Mouse (Mus musculus): ENCODE data around the gene Ndufa3. TPM values are rescaled to one million over a fixed set of nuclear protein-coding genes. Genes with fewer than 3 reads are reported as not detected.

Gene Ndufa3
- polyA plus RNA-seq, 1 experiment from 2014 or later, result 296 TPM

DNA sequence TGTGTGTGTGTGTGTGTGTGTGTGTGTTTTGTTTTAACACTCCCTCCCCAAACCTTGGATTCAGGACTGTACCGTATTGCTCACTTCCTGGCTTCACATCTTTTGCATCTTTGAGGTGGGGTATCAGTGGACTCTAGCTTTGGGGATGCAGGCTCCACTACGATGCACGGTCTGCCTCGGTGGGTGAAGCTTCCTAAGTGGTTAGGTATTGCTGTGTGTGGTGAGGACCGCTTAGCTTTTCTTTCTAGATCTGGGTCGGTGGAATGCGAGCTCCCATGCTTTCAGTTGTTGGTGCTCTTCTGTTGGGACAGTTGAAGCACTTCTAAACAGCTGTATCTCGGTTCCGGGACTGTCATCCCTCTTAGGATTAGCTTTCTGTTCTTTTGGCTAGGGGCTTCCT is 29.0 kb downstream of the Ndufa3 start:
- peak overlapping the region; percentile 84 for H3K4me2 ChIP-seq
- peaks cover 50% of the 10 kb centered on the region for H3K4me1 ChIP-seq
- H3K9me3 ChIP-seq (replicated peaks), result no peaks in the 10 kb centered on the region
- peaks cover 57% of the 10 kb centered on the region for H3K36me3 ChIP-seq
- 12% methylated on average over 9 of the region's 9 CpGs for WGBS (ENCODE audit: insufficient replicate concordance)
- ATAC-seq, result no peak
- H3K27me3 ChIP-seq (replicated peaks), result no peaks in the 10 kb centered on the region
- H3K9ac ChIP-seq, result peak overlapping the region; percentile 99
- H3K27ac ChIP-seq, result peak overlapping the region; percentile 90
- H3K4me3 ChIP-seq, result peak overlapping the region; percentile 97

DNA sequence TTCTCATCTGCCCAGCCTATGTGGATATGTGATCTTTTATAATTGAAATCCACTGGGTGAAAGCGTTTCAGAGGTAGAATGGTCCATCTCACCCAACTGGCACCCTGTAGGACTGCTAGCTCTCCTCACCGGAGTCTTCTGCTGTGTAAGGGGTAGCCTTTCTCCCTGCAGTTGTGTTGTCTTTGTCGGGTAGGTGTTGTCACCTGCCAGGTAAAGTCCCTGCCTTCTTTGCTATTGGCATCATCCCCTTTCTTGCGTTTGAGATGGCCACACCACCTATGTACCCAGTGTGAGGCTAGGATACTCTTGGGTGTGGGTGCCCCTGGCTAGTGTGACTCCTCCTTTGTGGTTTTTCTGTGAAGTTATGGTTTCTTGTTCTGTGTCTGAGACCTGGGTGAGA is 29.5 kb downstream of the Ndufa3 start:
- 52% methylated on average over 4 of the region's 4 CpGs for WGBS (ENCODE audit: insufficient replicate concordance)
- Histone ChIP-seq H3K4me2 (peak overlapping the region; percentile 84), H3K4me3 (peak overlapping the region; percentile 97), H3K9ac (peak overlapping the region; percentile 99), H3K4me1 (peaks cover 50% of the 10 kb centered on the region), H3K27me3 (replicated peaks) (no peaks in the 10 kb centered on the region), H3K36me3 (peaks cover 57% of the 10 kb centered on the region), H3K9me3 (replicated peaks) (no peaks in the 10 kb centered on the region), H3K27ac (peak overlapping the region; percentile 90; the same call in 1 of the 2 replicates)
- no peak for ATAC-seq

DNA sequence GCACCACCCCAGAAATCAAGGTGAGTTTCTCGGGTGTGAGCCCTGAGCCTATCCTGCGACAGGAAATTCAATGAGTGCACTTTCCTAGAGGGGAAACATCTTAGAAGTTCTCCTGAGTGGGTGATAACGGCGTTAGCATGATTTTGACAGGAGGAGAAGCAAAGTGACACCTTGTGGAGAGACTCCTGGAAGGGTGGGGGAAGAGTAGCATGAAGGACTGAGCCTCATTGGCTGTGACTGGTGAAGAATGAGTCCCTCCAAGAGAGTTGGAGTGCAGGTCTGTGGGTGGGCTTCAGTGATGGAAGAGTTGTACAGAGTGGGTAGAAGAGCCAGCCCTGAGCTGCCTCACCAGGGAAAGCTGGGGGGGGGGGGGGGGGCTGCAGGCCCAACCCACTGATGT is 39.8 kb downstream of the Ndufa3 start:
- no peaks in the 10 kb centered on the region for H3K9me3 ChIP-seq (replicated peaks)
- no peak overlapping the region for H3K4me2 ChIP-seq
- peaks cover 100% of the 10 kb centered on the region for H3K36me3 ChIP-seq
- 0 out of 2 replicates have a peak, but pooled peaks cover 3% of the 10 kb centered on the region for H3K4me1 ChIP-seq
- no peak overlapping the region for H3K9ac ChIP-seq
- no peak overlapping the region for H3K4me3 ChIP-seq
- WGBS (ENCODE audit: insufficient replicate concordance), result 83% methylated on average over 4 of the region's 4 CpGs
- H3K27me3 ChIP-seq (replicated peaks), result no peaks in the 10 kb centered on the region
- H3K27ac ChIP-seq, result no peak overlapping the region
- no peak for ATAC-seq

GRCm38 (mm10) chr7:3658578-3658977 is 41.4 kb downstream of the Ndufa3 start:
- Histone ChIP-seq H3K27me3 (replicated peaks) (no peaks in the 10 kb centered on the region), H3K9ac (no peak overlapping the region), H3K4me2 (no peak overlapping the region), H3K4me1 (peaks cover 13% of the 10 kb centered on the region), H3K27ac (no peak overlapping the region), H3K9me3 (replicated peaks) (no peaks in the 10 kb centered on the region), H3K4me3 (no peak overlapping the region), H3K36me3 (peaks cover 100% of the 10 kb centered on the region)
- WGBS (ENCODE audit: insufficient replicate concordance), result 85% methylated on average over 14 of the region's 14 CpGs
- no peak for ATAC-seq

- no peaks in the 10 kb centered on the region for H3K27me3 ChIP-seq (replicated peaks)
- H3K4me3 ChIP-seq, result peak overlapping the region; percentile 78
- peaks cover 43% of the 10 kb centered on the region for H3K4me1 ChIP-seq
- peak overlapping the region; percentile 84 for H3K9ac ChIP-seq
- peak; percentile 36; the same call in 1 of the 2 replicates for ATAC-seq
- peak overlapping the region; percentile 91 for H3K4me2 ChIP-seq
- no peaks in the 10 kb centered on the region for H3K9me3 ChIP-seq (replicated peaks)
- peak overlapping the region; percentile 93 for H3K27ac ChIP-seq
- H3K36me3 ChIP-seq, result peaks cover 40% of the 10 kb centered on the region
- 19% methylated on average over 15 of the region's 15 CpGs for WGBS (ENCODE audit: insufficient replicate concordance)
Measured at GRCm38 (mm10) chr7:3664524-3665214, 47.5 kb downstream of the Ndufa3 start.

GRCm38 (mm10) chr7:3665215-3666114 is 48.3 kb downstream of the Ndufa3 start, which contains the start of gene Leng1:
Gene Leng1, minus strand, starts transcription at chr7:3665840.
- no peaks in the 10 kb centered on the region for H3K9me3 ChIP-seq (replicated peaks)
- 2% methylated on average over 45 of the region's 45 CpGs for WGBS (ENCODE audit: insufficient replicate concordance)
- H3K36me3 ChIP-seq, result peaks cover 32% of the 10 kb centered on the region
- H3K27ac ChIP-seq, result peak within 1 kb of the TSS; percentile 93
- H3K4me3 ChIP-seq, result peak within 1 kb of the TSS; percentile 78
- no peaks in the 10 kb centered on the region for H3K27me3 ChIP-seq (replicated peaks)
- peak; percentile 98 for ATAC-seq
- H3K4me2 ChIP-seq, result peak within 1 kb of the TSS; percentile 91
- peaks cover 43% of the 10 kb centered on the region for H3K4me1 ChIP-seq
- H3K9ac ChIP-seq, result peak within 1 kb of the TSS; percentile 84

- no peaks in the 10 kb centered on the region for H3K9me3 ChIP-seq (replicated peaks)
- peaks cover 43% of the 10 kb centered on the region for H3K4me1 ChIP-seq
- H3K27me3 ChIP-seq (replicated peaks), result no peaks in the 10 kb centered on the region
- peak; percentile 38; the same call in 1 of the 2 replicates for ATAC-seq
- peak overlapping the region; percentile 63 for H3K9ac ChIP-seq
- peak overlapping the region; percentile 78 for H3K4me3 ChIP-seq
- H3K36me3 ChIP-seq, result peaks cover 17% of the 10 kb centered on the region
- whole genome bisulfite sequencing (ENCODE audit: insufficient replicate concordance), result 21% methylated on average over 14 of the region's 14 CpGs
- H3K27ac ChIP-seq, result peak overlapping the region; percentile 93
- peak overlapping the region; percentile 91 for H3K4me2 ChIP-seq
Measured at GRCm38 (mm10) chr7:3666921-3667391, 49.8 kb downstream of the Ndufa3 start.

Small RNA genes lying within 50 kb of the gene (microRNA-seq; reads per million reads assigned to microRNA genes)
- gene Gm25100 (not detected), gene Mir3572 (2.8 reads per million)

Other genes with a start within 250 kb of the Ndufa3 start
- 0.12 and 0.36 TPM in 2 replicates for gene Cacng8, start 226.7 kb upstream of the Ndufa3 start, polyA plus RNA-seq (2016; fragmentation: Nextera tagmentation; extraction: Ambion mirVana)
- 0.14 and 0.17 TPM in 2 replicates for gene Cacng6, start 193.2 kb upstream of the Ndufa3 start, polyA plus RNA-seq (2016; fragmentation: Nextera tagmentation; extraction: Ambion mirVana)
- not detected in 2 replicates for gene Tarm1, start 114.7 kb upstream of the Ndufa3 start, polyA plus RNA-seq (2016; fragmentation: Nextera tagmentation; extraction: Ambion mirVana)
- gene Oscar, start 1.2 kb upstream of the Ndufa3 start, polyA plus RNA-seq (2016; fragmentation: Nextera tagmentation; extraction: Ambion mirVana), result 0.08 TPM in 1 of 2 replicates, not detected in the other
- 16.0 and 17.6 TPM in 2 replicates for gene Tfpt, start 12.6 kb downstream of the Ndufa3 start, polyA plus RNA-seq (2016; fragmentation: Nextera tagmentation; extraction: Ambion mirVana)
- 93.1 and 97.6 TPM in 2 replicates for gene Prpf31, start 12.6 kb downstream of the Ndufa3 start, polyA plus RNA-seq (2016; fragmentation: Nextera tagmentation; extraction: Ambion mirVana)
- 32.6 and 34.4 TPM in 2 replicates for gene Cnot3, start 27.9 kb downstream of the Ndufa3 start, polyA plus RNA-seq (2016; fragmentation: Nextera tagmentation; extraction: Ambion mirVana)
- 10.2 and 11.6 TPM in 2 replicates for gene Leng1, start 48.5 kb downstream of the Ndufa3 start, polyA plus RNA-seq (2016; fragmentation: Nextera tagmentation; extraction: Ambion mirVana)
- 6.9 and 8.1 TPM in 2 replicates for gene Tmc4, start 60.2 kb downstream of the Ndufa3 start, polyA plus RNA-seq (2016; fragmentation: Nextera tagmentation; extraction: Ambion mirVana)
- 59.0 and 60.3 TPM in 2 replicates for gene Tsen34, start 75.5 kb downstream of the Ndufa3 start, polyA plus RNA-seq (2016; fragmentation: Nextera tagmentation; extraction: Ambion mirVana)
- gene Mboat7, start 76.2 kb downstream of the Ndufa3 start, polyA plus RNA-seq (2016; fragmentation: Nextera tagmentation; extraction: Ambion mirVana), result 24.9 and 27.5 TPM in 2 replicates
- 1,310 and 1,334 TPM in 2 replicates for gene Rps9, start 86.6 kb downstream of the Ndufa3 start, polyA plus RNA-seq (2016; fragmentation: Nextera tagmentation; extraction: Ambion mirVana)
- gene Pirb, start 103.0 kb downstream of the Ndufa3 start, polyA plus RNA-seq (2016; fragmentation: Nextera tagmentation; extraction: Ambion mirVana), result 0.91 and 0.94 TPM in 2 replicates
- not detected in 2 replicates for gene Gm15448, start 208.3 kb downstream of the Ndufa3 start, polyA plus RNA-seq (2016; fragmentation: Nextera tagmentation; extraction: Ambion mirVana)
- 0.35 and 0.44 TPM in 2 replicates for gene Pira2, start 227.7 kb downstream of the Ndufa3 start, polyA plus RNA-seq (2016; fragmentation: Nextera tagmentation; extraction: Ambion mirVana)